Mouse (Mus musculus) frontal cortex, postnatal 25 days (tissue): ENCODE data around the gene Snx8.
"Not testable (repeated sequence)": the region's sequence is repeated elsewhere in the genome, so short reads cannot be mapped to it uniquely, and the experiment has no call there.

ENCODE experiments used
- DNase-seq, 2 experiments: peaks; one replicate each; pipeline ENCODE4 v3.0.0; 2022; ENCODE audit warnings: low spot score in 2 of 2

Snx8 gene

GRCm38 (mm10) chr5:140384462-140384861 is 4.6 kb downstream of the Snx8 start:
- no peak for DNase-seq

- no peak for DNase-seq
Measured at GRCm38 (mm10) chr5:140383559-140383958, 5.5 kb downstream of the Snx8 start.

GRCm38 (mm10) chr5:140382688-140383087 is 6.4 kb downstream of the Snx8 start:
- DNase-seq = no peak

DNA sequence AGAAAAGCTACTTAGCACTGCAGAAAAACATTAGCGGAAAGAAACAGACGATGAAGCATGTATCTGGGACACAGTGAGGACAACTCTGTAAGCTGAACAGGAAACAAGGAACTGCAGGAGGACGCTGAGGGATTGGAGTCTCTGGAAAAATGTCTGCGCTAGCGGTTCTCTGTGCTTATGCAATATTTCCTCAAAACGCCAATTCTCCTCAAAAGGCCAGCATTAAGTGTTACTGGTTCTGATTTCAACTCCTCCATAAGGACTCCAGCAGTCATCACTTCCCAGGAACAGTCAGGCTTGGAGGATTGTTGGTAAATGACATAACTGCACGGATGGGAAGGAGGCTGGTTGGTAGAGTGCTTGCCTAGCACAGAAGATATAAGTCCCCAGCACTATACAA is 7.9 kb downstream of the Snx8 start:
- no peak for DNase-seq

- no peak for DNase-seq
Measured at GRCm38 (mm10) chr5:140379299-140379698, 9.8 kb downstream of the Snx8 start.

- no peak for DNase-seq
Measured at GRCm38 (mm10) chr5:140378121-140378853, 10.8 kb downstream of the Snx8 start.

- no peak for DNase-seq
Measured at GRCm38 (mm10) chr5:140375249-140375829, 13.7 kb downstream of the Snx8 start.

- DNase-seq = no peak
Measured at GRCm38 (mm10) chr5:140374226-140374625, 14.8 kb downstream of the Snx8 start.

DNA sequence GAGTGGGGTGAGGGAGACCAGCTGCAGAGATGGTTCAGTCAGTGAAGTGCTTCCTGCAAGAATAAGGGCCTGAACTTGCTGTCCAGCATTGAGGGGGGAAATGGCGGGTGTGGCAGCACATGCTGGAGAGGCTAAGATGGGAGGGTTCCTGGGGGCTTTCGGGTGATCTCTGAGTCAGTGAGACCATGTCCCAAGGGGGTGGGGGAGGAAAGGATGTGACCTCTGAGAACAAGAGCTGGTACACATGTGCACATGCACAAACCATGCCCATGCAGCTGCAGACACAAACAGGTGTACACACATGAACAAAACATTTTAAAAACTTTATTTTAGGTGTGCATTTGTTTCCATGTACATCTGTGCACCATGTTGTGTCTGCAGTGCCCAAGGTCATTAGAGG is 15.4 kb downstream of the Snx8 start:
- no peak for DNase-seq

DNA sequence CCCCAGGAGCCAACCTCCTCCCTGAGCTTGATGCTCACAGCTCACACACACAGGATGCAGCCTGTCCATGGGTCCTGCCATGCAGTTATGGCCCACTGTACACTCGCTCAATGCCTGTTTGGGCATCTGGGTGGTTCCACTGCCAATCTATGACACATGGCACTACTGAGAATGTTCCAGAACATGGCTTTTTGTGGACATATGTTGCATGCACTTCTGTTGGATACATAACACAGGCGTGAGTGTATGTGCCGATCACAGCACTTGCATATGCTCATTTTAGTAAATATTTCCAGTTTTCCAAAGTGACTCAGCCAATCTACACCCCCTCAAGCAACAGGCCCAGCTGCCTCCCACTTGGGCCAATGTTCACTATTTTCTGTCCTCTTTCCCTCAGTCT is 17.4 kb downstream of the Snx8 start:
- DNase-seq = no peak

DNA sequence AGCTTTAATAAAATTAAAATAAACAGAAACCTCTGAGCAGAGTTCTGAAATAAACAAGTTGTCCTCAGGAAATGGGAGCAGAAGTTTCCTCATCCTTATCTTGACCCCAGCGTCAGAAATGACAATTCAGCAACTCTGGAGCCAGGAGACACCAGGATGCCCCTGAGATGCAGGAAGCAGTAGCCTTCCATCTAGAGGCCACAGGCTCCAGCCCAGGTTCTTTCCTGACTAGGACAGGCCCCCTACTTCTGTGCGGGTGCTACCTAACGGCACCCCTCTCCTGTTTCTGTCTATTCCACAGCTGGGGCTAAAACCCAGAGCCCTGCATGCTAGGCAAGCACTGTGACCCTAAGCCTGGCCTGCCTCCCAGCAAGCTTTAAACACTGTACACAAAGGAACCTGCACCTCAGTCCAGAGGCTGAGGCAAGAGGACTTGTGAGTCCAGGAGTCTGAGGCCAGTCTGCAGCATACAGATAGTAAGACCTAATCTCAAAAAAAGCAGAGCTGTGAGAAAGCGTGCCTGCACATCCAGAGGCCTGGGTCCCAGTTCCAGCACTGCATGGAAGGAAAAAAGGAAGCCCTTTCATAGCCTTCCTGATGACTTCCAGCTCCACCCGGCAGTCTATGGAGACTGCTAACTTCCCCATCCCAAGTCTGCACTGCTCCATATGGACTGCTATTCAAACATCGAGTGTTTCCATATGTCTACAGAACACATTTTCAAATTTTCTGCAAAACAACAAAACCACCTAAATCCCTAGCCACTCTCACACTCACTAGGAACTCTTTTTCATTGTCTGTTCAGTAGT is 18.4 kb downstream of the Snx8 start:
- no peak for DNase-seq

- DNase-seq = no peak
Measured at GRCm38 (mm10) chr5:140369466-140369865, 19.6 kb downstream of the Snx8 start.

GRCm38 (mm10) chr5:140368926-140369325 is 20.1 kb downstream of the Snx8 start:
- DNase-seq = no peak

DNA sequence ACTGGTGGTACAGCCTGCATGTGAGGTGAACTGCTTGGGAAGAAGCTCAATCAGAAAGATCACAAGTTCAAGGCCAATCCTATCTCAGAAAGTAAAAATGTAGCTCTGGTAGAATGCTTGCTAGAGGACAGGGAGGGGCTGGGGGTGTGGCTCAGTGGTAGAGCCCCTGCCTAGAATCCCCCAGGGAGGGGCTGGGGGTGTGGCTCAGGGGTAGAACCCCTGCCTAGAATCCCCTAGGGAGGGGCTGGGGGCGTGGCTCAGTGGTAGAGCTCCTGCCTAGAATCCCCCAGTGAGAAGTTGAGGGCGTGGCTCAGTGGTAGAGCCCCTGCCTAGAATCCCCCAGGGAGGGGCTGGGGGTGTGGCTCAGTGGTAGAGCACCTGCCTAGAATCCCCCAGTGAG is 20.9 kb downstream of the Snx8 start:
- not testable (repeated sequence) for DNase-seq

- DNase-seq = no peak
Measured at GRCm38 (mm10) chr5:140364415-140364814, 24.6 kb downstream of the Snx8 start.

DNA sequence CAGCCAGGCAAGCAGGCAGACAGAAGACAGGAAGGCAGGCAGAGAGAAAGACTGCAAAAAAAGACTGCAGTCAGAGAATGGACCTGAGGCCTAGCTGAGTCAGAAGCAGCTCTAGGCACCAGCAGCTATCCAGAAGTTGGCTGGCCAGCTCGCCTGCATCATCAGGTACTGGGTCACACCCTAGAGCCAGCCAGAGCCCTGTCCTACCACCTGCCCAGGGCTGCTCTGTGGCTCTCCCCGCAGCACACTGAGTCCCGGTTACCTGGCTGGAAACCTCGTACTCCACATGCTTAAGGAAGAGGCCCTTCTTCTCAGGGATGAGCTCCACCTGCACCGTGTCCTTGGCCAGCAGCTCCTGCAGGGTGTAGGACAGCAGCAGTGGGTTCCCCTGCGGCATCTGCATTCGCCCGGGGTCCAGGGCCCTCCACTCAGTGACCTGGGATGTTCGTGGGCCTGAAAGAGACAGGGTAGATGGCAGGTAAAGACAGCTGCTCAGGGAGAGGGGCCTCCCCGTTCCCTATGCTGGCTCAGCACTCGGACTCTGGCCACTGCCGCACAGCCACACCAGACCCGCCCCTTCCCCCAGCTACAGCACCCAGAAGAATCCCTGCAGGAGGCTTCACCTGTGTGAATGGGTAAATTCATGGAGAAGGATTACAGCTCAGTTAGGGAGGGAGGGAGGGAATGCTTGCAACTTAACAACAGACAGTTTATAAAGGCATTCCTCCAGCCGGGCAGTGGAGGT is 29.0 kb downstream of the Snx8 start:
- no peak for DNase-seq

- no peak for DNase-seq
Measured at GRCm38 (mm10) chr5:140357466-140357865, 31.6 kb downstream of the Snx8 start.

DNA sequence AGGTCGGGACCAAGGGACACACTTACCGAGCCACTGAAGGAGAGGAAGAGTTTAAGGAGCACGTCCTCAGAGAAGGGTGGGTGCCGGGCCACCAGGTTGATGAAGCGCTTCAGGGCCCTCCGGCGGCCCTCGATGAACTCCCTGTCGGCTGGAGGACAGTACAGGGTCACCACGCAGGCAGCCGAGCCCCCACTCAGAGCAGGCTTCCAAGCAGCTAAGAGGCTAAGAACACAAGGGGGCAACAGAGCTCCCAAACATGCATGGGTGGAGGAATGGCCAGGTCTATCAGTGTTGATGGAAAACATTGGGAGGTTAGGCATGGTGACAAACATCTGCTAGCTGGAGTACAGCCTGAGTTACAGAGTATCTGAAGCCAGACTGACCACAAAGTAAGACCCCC is 33.1 kb downstream of the Snx8 start:
- DNase-seq = no peak

GRCm38 (mm10) chr5:140352352-140352751 is 36.7 kb downstream of the Snx8 start:
- no peak for DNase-seq

- DNase-seq = no peak
Measured at GRCm38 (mm10) chr5:140350731-140351497, 38.1 kb downstream of the Snx8 start.

DNA sequence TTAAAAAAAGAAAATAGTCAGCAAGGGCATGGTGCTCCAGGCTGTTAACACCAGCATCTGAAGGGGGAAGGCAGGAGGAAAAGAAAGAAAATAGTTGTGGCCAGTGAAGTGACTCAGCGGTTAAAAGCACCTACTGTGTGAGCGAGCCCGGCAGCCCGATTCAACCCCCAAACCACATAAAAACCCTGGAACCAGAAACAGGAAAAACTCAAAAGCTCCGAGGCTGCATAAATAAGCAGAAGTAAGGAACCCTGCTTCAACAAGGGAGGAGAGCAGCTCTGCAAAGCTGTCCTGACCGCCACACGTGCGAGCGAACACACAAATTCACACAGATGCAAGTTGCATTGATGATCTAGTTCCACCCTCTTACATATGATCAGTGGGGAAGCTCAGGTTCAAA is 39.2 kb downstream of the Snx8 start:
- DNase-seq = no peak
